Mouse (Mus musculus) retina, adult 2 months (tissue): ENCODE measurements at regions not wholly inside any gene's neighbourhood (a gene's known extent, or its start where the extent isn't known, plus 50 kb on each side); places are given as distances from the start of the nearest gene placed in this dataset.
"Not testable (repeated sequence)": the region's sequence is repeated elsewhere in the genome, so short reads cannot be mapped to it uniquely, and the experiment has no call there.

Experiments
- DNase-seq: peaks from one replicate; pipeline ENCODE4 v3.0.0-alpha.2; 2012; ENCODE audit warnings: low read depth, low spot score

DNA sequence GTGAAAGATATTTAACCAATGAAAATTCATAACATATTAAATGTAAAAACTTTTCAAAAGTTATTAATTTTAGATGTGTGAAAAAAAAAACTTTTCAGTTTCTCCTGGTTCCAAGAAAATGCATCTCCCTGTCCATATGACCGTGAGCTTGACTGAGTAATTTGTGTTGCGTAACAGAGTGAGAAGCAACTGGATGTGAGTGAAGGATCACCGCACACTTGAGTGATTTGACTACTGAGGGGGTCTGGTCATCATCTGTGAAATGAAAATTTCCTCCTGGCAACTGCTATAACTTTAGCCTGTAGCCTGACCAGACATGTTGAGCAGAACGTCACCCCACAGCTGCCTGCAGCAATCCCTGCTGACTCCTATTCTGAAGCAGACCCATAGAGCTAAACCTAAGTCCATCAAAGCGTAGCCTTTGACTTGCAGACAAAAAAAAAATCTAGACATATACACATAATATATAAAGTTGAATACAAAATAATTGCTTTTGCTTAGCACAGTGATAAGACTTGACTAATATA, 461.2 kb downstream of the Brinp3 start:
- no peak for DNase-seq

DNA sequence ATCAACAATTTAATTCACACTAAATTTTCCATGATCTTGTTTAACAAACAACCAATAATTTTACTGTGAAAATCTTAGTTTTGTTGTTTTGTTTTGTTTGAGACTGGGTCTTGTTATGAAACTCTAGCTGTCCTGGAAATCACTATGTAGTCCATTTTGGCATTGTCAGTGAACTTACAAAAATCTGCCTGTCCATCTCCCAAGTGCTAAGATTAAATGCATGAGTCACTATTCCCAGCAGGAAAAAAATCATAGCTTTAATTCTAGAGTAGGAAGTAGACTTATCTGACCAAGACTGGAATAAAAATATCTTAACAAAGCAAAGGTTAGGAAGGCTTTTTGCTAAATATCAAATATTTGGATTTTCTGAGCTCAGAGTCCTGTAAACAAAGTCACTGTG, 461.8 kb downstream of the Brinp3 start:
- no peak for DNase-seq

DNA sequence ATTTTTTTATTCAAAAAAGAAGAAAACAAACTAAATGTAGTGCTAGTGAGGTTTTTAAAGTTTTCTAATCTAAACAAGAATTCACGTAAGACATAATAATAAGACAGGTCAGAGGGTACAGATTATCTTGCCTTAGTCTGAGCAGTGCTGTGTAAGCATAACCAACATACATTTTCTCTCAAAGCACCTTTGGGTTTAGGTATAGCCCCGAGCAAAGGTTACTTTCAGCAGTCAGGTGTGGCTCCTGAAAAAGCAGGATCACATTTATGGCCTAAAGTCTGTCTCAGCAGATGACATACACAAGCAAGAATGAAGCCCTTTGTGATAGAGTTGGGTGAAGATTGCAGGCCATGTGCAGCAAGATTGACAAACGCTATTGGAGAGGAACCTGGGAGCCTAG, 465.9 kb downstream of the Brinp3 start:
- no peak for DNase-seq

DNA sequence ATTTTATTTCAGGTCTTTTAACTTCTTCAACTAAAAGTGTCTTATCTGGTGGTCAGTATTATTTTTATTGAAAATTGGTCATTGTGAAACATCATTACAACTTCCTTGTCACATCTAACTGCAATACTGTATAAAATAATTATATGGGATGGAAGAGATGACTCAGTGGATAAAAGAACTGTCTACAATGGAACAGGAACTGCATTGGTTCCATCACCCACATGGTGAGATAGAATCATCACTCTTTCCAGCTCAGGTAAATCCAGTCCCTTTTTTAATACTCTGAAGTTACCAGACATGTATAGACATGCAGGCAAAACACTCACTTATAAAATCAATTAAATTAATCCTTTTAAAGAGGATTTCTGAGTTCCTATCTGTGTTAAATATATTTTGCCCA, 473.0 kb downstream of the Brinp3 start:
- DNase-seq, result no peak

DNA sequence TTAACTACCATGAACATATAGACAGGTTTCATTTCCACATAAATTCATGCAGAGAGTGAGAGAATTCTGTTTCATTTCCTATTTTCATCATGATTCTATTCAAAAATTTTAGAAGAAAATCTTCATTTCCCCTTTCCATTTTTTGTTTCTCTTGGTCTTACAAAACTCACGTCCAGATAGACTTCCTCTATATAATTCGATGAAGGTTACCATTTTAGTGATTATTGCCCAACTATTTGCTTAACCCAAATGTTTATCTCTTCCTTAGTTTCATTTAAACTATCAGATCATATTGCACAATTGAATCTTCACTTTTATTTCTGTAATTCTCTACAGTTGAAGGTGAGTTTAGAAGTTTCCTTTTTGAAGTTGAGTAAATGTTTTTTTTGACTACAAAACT, 473.4 kb downstream of the Brinp3 start:
- no peak for DNase-seq

DNA sequence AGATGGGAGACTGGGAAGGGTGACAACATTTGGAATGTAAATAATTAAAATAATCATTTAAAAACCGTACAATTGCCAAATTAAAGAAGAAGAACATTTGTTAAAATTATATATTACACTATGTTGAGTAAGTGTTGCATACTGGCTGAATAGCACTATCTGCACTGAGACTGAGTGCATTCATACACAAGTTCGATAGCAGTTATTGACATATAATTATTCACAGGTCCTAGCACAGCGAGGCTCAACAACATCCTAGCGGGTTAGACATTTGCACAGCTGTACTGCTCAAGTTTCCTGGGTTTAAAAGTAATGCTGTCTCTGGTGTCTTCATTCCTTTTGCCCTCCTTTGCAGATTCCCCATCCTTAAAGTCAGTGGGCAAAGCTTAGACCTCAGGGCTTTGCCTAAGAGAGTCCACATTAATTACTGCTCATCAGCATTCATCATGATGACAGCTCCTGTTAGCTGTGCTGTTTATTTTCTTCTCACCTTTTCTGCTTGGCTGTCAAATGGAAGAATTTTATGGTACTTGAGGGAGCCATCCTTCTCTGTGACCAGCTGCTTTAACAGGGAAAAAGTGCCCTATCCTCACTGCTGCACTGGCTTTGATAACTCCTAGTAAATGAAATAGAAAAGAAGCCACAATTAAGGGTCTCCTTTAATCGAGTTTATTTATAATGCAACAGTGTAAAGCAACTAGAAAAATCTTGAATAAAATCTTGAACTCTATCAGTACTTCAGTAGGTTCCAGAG, 489.1 kb downstream of the Brinp3 start:
- no peak for DNase-seq

DNA sequence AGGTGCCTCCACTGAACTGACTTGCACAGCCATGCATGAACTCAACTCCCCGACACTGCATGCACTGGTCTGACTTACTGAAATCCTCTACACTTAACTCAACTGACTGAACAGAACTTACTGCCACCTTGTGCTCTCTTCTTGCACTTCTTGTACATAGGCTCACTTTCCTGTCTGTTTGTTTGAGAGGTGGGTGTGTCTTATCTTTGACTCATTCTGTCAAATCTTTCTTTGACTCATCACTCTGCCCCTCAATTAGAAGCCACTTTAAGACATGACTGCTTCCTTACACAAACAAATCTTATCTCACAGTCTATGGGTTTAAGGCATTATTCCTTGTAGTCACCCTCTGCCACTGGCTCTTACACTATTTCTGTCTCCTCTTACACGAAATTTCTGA, 505.5 kb downstream of the Brinp3 start:
- no peak for DNase-seq

DNA sequence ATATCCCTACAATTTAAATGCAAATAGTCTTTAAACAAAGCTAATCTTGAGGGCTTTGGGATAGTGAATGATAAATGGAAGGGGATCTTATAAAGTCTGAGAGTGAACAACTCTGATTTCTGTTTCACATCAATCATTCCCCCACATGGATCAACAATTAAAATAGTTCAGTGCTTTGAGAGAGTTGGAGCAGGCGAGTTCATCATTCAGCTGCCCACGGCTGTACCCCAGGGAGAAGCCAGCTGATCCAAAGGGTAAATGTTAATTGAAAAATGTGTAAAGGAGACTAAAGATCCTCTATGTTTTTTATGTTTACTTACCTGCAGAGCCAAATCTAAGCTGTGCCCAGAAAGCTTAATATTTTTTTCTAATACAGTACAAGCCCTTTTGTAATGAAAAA, 553.2 kb downstream of the Brinp3 start:
- DNase-seq, result no peak

DNA sequence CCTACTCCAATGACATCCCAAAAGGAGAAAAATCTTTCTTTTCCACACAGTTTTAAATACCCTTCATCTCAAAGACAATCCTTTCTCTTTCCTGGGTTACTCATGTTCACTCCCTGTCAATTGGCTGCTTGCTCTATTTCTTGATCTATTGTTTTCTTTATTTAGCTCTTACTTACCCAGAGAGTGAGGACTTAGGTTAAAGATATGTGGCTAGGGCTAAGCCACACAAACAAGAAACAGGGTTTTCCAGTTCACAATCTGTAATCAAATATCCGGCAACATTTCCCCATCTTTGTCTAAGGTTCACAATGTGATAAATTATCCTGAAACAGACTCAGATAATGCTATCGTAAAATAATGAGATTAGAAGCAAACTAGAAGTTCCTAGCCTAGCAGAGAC, 563.9 kb downstream of the Brinp3 start:
- no peak for DNase-seq

DNA sequence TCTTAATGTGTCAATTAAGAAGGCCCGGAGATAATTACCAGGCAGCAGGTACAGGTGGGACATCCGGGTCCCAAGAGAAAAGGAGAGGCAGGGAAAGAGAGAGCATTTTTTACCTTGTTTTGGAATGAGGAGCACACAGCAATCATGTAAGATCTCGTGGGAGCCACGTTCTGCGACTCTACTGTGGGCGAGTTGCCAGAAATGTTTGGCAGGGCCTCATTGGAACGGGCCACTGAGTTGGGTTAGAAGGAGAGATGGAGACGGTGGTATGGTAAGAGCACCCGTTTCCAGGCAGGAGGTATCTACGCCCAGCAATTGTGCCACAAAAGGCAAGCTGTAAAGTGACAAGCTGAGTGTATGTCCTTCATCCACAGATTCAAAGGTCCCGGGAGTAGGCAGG, 579.6 kb downstream of the Brinp3 start:
- DNase-seq, result no peak

DNA sequence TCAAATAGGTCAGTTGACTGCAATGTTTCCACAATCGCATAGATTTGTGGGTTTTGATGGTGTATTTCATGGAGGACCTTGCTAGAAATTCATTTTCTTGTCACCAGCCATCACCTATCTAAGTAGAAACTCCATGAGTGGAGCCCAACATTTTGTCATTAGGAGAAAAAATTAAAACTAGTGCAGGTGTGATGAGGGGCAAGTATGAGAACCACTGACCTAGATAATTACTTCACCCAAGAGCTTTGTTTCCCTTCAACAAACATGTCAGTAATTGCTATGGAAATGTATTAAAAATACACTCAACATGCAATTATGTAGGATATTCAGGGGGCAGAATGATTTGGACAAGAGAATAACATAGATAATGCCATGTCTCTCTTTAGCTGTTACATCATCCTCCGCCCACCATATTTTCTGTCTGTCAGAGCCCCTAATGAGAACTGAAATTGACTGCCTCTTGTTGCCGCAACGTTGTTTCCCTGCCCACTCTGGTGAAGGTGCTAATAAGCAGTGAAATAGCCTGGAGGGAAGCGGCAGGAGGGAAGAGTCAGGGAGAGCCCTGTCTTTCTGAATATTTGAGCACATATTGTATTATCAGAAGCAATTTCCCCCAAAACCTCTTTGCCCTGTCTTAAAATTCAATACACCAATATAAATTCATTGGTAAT, 589.7 kb downstream of the Brinp3 start:
- no peak for DNase-seq

DNA sequence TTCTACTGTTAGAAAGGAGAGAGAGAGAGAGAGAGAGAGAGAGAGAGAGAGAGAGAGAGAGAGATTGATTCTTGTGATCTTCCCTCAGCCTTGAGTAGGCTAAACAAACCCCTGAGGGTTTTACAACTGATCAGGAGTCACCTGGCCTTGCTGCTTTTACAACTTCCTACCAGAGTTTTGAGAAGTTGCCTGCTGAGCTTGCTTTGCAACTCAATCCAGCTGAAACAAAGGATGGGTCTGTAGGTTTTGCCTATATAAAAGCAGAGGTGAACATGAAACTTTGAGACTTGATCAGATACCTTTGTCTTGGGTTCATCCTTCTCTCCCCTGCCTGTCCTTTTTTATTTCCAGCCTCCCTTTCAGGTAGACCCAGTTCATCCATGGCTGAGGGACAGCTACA, 631.0 kb downstream of the Brinp3 start:
- no peak for DNase-seq

DNA sequence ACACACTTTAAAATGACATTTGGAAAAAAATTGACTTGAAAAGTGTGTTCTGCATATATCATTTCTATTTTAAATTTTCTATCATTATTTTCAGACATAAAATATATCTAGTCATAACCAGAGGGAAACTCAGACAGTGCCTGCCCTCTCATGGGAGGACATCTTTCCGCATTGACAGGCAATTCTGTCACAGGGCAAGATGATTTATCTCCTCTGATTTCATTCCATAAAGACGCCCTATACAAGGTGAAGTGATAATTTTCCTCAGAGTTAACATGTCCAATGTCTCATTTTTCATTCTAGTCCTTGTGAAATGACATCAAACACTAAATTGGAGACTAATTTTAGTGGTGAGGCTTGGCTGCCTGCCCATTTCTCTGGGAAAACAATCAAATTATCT, 643.6 kb downstream of the Brinp3 start:
- DNase-seq, result no peak

DNA sequence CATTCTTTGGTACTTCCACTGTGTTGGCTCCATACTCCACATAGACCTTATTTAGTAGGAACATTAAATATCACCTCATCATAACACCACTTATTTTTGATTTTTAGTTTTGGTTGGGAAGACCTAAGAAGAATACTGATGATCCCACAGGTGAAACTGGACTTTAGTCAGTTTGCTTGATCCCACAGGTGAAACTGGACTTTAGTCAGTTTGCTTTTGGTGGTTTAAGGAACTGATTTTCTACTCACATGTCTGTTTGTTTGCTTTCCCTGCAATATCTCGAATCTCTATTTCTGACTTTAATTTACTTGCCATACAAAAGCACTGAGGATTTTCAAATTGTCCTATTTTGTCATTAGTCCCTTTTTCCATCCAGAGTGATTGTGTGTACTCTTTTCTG, 680.8 kb downstream of the Brinp3 start:
- DNase-seq, result no peak

DNA sequence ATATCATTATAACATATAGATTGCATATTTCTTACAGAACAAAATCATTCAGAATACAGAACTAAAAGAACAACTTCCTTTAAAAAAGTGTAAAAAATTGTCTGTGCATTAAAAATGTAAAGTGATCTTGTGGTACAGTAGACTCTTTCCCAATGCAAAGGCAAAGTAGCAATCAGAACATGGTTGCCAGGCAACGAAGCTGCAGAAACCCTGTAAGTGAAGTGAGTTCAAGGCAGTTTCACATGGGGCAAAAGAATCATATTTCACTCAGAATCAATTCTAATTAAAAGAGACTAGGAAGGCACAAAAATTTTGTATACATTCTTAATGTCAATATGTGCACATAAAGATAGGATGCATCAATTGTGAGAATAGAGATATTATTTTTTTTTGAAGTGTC, 692.2 kb downstream of the Brinp3 start:
- no peak for DNase-seq

DNA sequence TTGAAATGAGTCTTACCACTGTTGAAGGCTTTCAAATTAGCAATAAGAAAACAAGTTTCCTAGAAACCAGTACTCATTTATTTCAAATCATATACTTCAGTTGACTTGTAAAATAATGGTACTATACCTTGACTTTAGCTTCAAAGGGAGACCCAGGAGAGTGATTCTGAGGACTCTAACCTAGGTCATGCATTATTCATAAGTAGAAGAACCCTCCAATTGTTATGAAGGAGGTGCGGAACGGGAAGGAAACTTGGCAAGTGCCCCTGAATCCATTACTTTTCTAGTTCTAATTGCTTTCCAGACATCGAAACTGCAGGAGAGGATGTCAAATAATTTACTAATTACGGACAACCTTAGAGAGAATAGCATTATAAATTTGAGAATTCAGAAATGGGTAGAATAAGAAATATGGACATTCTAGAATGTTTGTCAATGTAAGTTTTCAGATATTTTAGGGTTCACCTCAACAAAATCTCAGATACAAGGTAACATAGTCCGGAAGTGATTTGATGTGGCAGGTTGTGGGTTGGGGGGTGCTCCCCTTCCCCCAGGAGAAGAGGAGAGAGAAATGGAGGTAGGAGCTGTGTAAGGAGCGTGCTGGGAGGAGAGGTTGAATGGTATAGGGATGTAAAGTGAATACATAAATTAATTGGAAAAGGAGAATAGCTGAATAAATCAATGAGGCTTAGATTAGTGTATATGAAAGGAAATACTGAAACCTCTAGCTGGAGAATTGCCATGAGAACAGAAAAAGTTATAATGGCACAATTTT, 692.9 kb downstream of the Brinp3 start:
- DNase-seq, result no peak

DNA sequence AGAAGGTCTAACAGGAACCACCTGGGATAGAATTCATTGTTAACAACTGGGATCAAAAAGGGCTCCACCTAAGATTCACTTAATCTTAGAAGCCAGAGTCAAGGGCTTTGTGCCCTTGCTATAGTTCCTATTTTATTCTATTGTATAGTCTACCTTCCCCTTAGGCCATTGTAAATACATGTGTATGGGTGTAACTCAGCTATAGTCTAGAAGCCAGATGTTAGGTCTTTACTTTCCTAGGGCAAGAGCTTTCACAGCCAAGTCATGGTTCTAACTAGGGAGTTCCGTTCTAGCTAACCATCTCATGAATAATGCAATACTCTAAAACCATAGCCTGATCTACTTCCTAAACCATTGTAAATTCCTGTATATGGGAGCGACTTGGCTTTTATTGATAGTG, 705.4 kb downstream of the Brinp3 start:
- DNase-seq, result not testable (repeated sequence)

DNA sequence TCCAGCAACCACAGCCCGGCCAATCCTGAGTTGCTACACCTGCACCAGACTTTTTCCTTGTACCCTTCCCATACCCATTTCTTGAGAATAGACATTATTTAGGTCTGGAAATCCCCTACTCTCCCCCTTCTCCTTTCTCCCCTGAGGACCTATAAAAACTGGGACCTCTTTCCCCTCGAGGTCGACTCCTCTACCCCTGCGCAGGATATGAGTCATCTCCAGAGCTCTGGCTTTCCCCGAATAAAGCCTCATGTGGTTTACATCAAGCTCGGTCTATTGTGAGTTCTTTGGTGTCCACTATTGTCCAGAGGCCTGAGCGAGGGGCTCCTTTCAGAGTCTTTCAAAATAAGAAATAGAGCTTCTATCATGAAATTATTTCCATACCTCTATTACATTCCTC, 720.3 kb downstream of the Brinp3 start:
- not testable (repeated sequence) for DNase-seq

DNA sequence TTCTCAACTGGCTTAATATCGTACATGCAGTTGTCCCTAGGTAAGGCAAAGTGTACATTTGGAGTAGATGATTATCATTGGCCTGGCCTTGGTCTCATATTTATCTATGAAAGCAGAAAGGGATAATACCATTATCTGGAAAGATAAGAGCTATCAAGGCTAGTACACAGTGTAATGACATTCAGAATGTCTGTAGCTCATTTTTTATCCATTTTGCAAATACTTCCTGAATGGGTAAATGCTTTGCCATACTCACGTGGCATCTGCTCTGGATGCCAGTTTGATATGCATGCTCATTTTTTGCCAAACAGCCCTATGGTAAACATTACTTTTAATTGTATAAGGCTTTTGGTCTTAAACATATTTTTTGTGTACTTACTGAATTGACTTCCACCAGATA, 723.4 kb downstream of the Brinp3 start:
- no peak for DNase-seq

DNA sequence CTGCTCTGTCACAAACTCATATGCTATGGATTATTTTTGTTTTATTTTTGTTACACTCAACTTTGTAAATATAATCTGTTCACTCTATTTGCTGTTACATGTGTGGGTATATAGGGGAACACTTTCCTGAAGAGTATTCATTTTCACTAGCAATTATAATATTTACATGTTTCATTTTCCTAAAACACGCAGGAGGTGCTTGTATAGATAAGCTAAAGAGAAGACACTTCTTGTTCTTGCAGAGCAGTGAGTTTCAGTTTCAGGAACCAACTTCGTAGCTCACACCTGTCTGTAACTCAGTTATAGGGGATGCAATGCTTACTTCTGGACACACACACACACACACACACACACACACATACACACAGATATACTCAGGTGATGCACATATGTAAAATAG, 724.9 kb downstream of the Brinp3 start:
- no peak for DNase-seq

DNA sequence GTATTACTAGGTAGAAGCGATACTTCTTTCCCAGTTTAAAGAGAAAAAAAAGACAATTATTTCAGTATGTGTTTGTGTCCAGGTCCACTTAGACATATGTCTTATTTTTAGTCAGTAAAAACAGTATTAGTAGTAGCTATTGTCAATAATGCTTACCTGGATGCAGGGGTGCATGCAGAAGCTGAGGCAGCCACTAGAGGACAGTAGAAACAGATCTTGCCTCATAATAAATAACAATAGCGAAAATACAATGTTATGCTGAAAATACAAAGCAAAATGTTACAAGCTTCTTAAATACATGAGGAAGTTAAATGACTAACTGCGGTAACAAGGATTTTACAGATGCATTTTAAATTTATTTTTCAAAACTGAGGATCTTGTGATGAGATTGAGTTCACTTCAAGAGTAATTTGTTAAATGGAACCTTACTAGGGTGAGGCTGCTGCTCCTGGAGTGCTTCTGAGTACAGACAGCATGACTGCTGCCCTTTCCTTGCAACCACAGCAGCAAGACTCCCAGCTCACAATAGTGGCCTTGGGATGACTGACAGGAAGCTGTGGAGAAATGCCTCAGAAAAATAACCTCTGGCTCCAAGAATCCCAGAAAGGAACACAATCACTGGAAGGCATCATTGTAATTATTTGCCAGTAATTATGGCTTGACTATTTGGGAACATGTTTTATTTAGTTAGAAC, 728.8 kb downstream of the Brinp3 start:
- no peak for DNase-seq

DNA sequence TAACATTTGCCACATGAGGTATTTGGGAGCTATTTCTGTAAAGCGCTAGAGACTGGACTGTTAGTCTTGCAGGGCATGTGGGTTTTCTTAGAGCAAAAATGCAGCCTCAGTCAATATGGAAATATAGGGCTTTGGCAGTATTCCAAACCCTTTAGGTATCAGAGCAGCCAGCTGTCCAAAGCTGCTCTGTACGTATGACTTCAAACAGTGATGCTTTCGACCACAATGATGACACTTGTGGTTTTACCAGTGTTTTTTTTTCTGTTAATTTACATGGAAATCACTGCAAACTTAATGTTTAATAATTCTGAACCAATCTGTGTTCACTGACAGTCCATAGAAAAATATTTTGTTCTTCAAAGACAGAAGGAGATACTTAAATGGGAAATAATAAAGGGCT, 743.0 kb downstream of the Brinp3 start:
- DNase-seq, result no peak
